Mouse (Mus musculus) activated CD4-positive, CD25-positive, alpha-beta regulatory T cell, adult 4 months (primary cell): ENCODE data around the gene Arid3a. TPM values are rescaled to one million over a fixed set of nuclear protein-coding genes. Genes with fewer than 3 reads are reported as not detected.
"Not testable (repeated sequence)": the region's sequence is repeated elsewhere in the genome, so short reads cannot be mapped to it uniquely, and the experiment has no call there.

Source experiments
- ATAC-seq: one replicate; pipeline ENCODE4 v1.8.0; 2017
- polyA plus RNA-seq, 2 experiments: library from polyadenylated mRNA; unstranded; fragments of 100-300 nt; shearing (Covaris generic); gene quantifications; one replicate each; pipeline ENCODE4 v1.2.1; 2017

Gene Arid3a
- polyA plus RNA-seq: 1 to 10 TPM; 2.1 to 2.5 TPM

- peak; percentile 74 for ATAC-seq
These were observed at the start of gene Arid3a for GRCm38 (mm10) chr10:79926491-79927323. Arid3a (plus strand) TSS chr10:79927043.

- ATAC-seq: no peak
These were observed 49.7 kb upstream of the Arid3a start for GRCm38 (mm10) chr10:79877174-79877573.

- no peak for ATAC-seq
These were observed 49.1 kb upstream of the Arid3a start for GRCm38 (mm10) chr10:79877757-79878156.

GRCm38 (mm10) chr10:79879527-79879926 lies 47.3 kb upstream of the Arid3a start:
- ATAC-seq: no peak

- ATAC-seq: no peak
These were observed 46.1 kb upstream of the Arid3a start for GRCm38 (mm10) chr10:79880721-79881120.

GRCm38 (mm10) chr10:79881981-79882380 lies 44.9 kb upstream of the Arid3a start:
- ATAC-seq: no peak

- ATAC-seq: peak; percentile 28
These were observed 43.4 kb upstream of the Arid3a start for GRCm38 (mm10) chr10:79883297-79884084.

GRCm38 (mm10) chr10:79884446-79884845 lies 42.4 kb upstream of the Arid3a start:
- no peak for ATAC-seq

GRCm38 (mm10) chr10:79884938-79885337 lies 41.9 kb upstream of the Arid3a start:
- not testable (repeated sequence) for ATAC-seq

- no peak for ATAC-seq
These were observed 40.8 kb upstream of the Arid3a start, which contains the start of gene Elane for GRCm38 (mm10) chr10:79886054-79886453. Elane (plus strand) TSS chr10:79886247.

- ATAC-seq: no peak
These were observed 40.2 kb upstream of the Arid3a start for GRCm38 (mm10) chr10:79886611-79887010.

- ATAC-seq: no peak
These were observed 37.5 kb upstream of the Arid3a start for GRCm38 (mm10) chr10:79889386-79889785.

- ATAC-seq: no peak
These were observed 36.2 kb upstream of the Arid3a start, which contains the start of gene Cfd for GRCm38 (mm10) chr10:79890670-79891069. Cfd (plus strand) TSS chr10:79890853.

GRCm38 (mm10) chr10:79892451-79893118 lies 34.3 kb upstream of the Arid3a start:
- ATAC-seq: peak; percentile 71

GRCm38 (mm10) chr10:79896306-79896705 lies 30.5 kb upstream of the Arid3a start:
- ATAC-seq: no peak

GRCm38 (mm10) chr10:79896814-79897213 lies 30.0 kb upstream of the Arid3a start:
- ATAC-seq: no peak

- peak; percentile 33 for ATAC-seq
These were observed 29.3 kb upstream of the Arid3a start for GRCm38 (mm10) chr10:79897316-79898245.

- ATAC-seq: no peak
These were observed 25.9 kb upstream of the Arid3a start for GRCm38 (mm10) chr10:79900951-79901410.

- no peak for ATAC-seq
These were observed 20.1 kb upstream of the Arid3a start for GRCm38 (mm10) chr10:79906712-79907111.

- no peak for ATAC-seq
These were observed 19.4 kb upstream of the Arid3a start for GRCm38 (mm10) chr10:79907415-79907814.
